Mouse (Mus musculus): ENCODE measurements around the gene Il2ra. TPM values are rescaled to one million over a fixed set of nuclear protein-coding genes. Genes with fewer than 3 reads are reported as not detected.

Gene Il2ra
- polyA plus RNA-seq, 1 experiment from 2014 or later: not detected

DNA sequence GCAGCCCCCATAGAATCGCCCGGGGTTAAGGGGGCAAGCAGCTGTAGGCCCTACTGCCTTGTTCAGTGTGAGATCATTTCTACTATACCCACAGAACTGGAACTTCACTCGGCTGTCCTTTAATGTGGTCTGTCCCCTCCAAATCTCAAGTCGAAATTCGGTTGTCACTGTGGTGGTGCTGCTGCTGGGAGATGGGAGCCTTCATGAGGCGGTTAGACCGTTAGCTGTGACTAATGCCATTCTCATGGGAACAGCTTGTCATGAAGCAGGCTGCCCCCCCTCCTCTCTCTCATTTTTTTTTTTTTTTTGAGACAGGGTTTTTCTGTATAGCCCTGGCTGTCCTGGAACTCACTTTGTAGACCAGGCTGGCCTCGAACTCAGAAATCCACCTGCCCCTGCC, 19.4 kb upstream of the Il2ra start:
- Histone ChIP-seq H3K4me1 (replicated peaks) (no peaks in the 10 kb centered on the region), H3K27ac (no peak overlapping the region), H3K4me3 (replicated peaks) (no peak overlapping the region), H3K4me2 (no peak overlapping the region), H3K27me3 (no peaks in the 10 kb centered on the region), H3K9me3 (no peaks in the 10 kb centered on the region), H3K36me3 (no peaks in the 10 kb centered on the region), H3K9ac (replicated peaks) (no peak overlapping the region)
- no peak for ATAC-seq (ENCODE audit: insufficient number of reproducible peaks, insufficient read depth, low FRiP score, low TSS enrichment, low read depth)
- 86% methylated on average over 8 of the region's 8 CpGs for WGBS

DNA sequence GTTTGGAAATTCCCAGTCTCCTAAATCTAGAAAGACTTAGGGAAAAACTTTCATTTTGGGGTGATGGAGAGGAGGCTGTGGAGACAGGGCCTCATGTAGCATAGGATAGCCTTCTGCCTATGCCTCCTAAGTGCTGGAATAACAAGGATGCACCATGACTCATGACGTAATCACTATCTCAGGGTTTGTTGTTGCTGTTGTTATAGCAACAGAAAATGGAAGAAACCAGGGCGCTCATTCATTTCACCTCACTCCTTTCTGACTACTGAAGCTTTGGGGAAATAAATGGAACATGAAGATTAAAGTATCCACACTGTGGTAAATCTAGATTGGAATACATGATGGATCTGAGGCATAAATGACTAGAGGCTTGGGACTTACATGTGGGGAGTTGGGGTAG, 18.9 kb upstream of the Il2ra start:
- Histone ChIP-seq H3K9ac (replicated peaks) (no peak overlapping the region), H3K4me2 (no peak overlapping the region), H3K27me3 (no peaks in the 10 kb centered on the region), H3K36me3 (no peaks in the 10 kb centered on the region), H3K4me1 (replicated peaks) (no peaks in the 10 kb centered on the region), H3K4me3 (replicated peaks) (no peak overlapping the region), H3K27ac (no peak overlapping the region), H3K9me3 (no peaks in the 10 kb centered on the region)
- no peak for ATAC-seq (ENCODE audit: insufficient number of reproducible peaks, insufficient read depth, low FRiP score, low TSS enrichment, low read depth)
- 92% methylated on average over 2 of the region's 2 CpGs for WGBS

DNA sequence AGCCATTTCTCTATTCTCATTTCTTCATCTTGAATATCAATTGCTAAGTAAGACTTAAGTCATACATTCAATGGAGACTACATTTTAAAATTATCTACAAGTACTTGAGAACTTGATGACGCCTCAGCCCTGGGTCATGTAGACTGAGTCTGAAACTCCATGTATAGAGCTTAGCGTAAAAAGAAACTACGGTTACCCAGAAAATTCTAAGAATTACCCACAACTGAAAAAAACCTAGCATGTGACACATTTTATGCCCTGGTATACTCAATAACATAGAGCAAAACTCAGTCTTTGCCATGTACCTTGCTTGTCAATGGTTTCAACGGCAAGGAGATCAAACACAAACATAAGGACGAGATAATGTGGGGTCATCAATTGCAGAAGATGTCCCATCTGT, 16.7 kb upstream of the Il2ra start, which contains the start of gene Gm17490:
Gene Gm17490 (minus strand): TSS at position 375 of the 400 bp plus-strand sequence.
- no peaks in the 10 kb centered on the region for H3K27me3 ChIP-seq
- no peaks in the 10 kb centered on the region for H3K4me1 ChIP-seq (replicated peaks)
- H3K4me3 ChIP-seq (replicated peaks): no peak within 1 kb of the TSS
- H3K9me3 ChIP-seq: no peaks in the 10 kb centered on the region
- no peak within 1 kb of the TSS for H3K27ac ChIP-seq
- no peaks in the 10 kb centered on the region for H3K36me3 ChIP-seq
- H3K4me2 ChIP-seq: no peak within 1 kb of the TSS
- 90% methylated on average over 5 of the region's 5 CpGs for WGBS
- no peak within 1 kb of the TSS for H3K9ac ChIP-seq (replicated peaks)
- no peak for ATAC-seq (ENCODE audit: insufficient number of reproducible peaks, insufficient read depth, low FRiP score, low TSS enrichment, low read depth)

DNA sequence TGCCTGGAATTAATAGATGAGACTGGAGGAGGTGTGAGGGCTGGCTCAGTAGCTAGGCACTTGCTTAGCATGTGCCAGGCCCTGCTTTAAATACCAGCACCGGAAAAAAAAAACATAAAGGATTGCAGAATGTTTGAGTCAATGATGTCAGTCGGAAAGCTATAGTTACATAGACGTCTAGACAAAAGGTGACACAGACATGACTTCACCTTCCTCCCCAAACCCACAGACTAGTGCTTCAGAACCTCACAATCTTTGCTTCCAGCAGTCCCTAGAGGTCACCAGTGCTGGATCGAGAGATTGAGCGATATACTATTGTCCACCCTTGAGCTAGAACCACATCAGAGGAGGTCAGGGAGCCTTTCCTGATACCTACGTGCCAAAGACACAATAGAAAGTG, 7.6 kb upstream of the Il2ra start:
- Histone ChIP-seq H3K4me3 (replicated peaks) (no peak overlapping the region), H3K9me3 (no peaks in the 10 kb centered on the region), H3K27ac (no peak overlapping the region), H3K9ac (replicated peaks) (no peak overlapping the region), H3K4me1 (replicated peaks) (no peaks in the 10 kb centered on the region), H3K27me3 (no peaks in the 10 kb centered on the region), H3K36me3 (no peaks in the 10 kb centered on the region), H3K4me2 (no peak overlapping the region)
- 89% methylated on average over 6 of the region's 6 CpGs for whole genome bisulfite sequencing
- no peak for ATAC-seq (ENCODE audit: insufficient number of reproducible peaks, insufficient read depth, low FRiP score, low TSS enrichment, low read depth)

DNA sequence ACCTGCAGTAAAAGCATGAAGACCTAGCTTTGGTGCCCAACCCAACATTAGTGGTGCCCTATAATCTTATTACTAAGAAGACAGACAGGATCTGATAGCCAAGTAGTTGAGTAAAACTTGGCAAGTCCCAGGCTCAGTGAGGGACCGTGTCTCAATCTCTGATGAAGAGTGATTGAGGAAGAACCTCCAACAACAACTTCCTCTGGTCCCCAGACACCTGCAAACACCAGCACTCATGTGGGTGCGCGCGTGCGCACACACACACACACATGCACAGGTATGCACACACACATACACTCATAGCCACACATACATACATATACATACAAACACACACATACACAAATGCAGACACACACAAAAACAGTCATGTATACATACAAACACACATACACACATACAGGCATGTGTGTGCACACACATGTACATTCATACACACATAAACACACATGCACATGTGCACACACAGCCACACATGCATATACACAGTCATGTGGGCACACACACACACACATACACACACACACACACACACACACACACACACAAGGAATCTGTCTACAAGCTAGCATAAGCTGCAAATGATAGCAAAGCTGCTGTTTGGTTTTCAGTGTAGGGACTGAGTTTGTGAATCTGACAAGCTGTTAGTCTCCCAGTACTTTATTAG, 7.0 kb upstream of the Il2ra start:
- 94% methylated on average over 5 of the region's 5 CpGs for WGBS
- no peaks in the 10 kb centered on the region for H3K4me1 ChIP-seq (replicated peaks)

DNA sequence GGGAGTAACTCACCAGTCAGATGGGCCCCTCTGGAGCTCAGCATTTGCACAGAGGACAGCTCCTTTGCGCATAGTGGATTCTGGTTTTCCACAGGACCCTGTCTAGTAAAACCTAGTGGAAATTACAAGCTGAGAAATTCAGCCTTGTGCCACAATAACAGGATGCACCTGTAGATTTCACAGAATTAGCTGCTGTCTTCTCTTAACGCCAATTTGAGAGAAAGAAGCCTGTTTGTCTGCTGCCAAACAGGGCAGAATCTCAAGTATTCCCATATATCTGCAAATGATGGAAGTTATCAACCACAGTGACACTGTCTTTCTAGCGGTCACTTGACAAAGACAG, 6.5 kb upstream of the Il2ra start:
- no peaks in the 10 kb centered on the region for H3K27me3 ChIP-seq
- 72% methylated on average over 3 of the region's 3 CpGs for WGBS
- no peak overlapping the region for H3K4me3 ChIP-seq (replicated peaks)
- no peaks in the 10 kb centered on the region for H3K36me3 ChIP-seq
- H3K27ac ChIP-seq: no peak overlapping the region
- H3K4me2 ChIP-seq: no peak overlapping the region
- H3K9ac ChIP-seq (replicated peaks): no peak overlapping the region
- H3K4me1 ChIP-seq (replicated peaks): no peaks in the 10 kb centered on the region
- ATAC-seq (ENCODE audit: insufficient number of reproducible peaks, insufficient read depth, low FRiP score, low TSS enrichment, low read depth): no peak
- H3K9me3 ChIP-seq: no peaks in the 10 kb centered on the region

More for the DNA sequence above, 7.0 kb upstream of the Il2ra start:
- Histone ChIP-seq H3K36me3 (no peaks in the 10 kb centered on the region), H3K9me3 (no peaks in the 10 kb centered on the region), H3K27ac (no peak overlapping the region), H3K27me3 (no peaks in the 10 kb centered on the region), H3K4me2 (no peak overlapping the region), H3K9ac (replicated peaks) (no peak overlapping the region), H3K4me3 (replicated peaks) (no peak overlapping the region)
- no peak for ATAC-seq (ENCODE audit: insufficient number of reproducible peaks, insufficient read depth, low FRiP score, low TSS enrichment, low read depth)

DNA sequence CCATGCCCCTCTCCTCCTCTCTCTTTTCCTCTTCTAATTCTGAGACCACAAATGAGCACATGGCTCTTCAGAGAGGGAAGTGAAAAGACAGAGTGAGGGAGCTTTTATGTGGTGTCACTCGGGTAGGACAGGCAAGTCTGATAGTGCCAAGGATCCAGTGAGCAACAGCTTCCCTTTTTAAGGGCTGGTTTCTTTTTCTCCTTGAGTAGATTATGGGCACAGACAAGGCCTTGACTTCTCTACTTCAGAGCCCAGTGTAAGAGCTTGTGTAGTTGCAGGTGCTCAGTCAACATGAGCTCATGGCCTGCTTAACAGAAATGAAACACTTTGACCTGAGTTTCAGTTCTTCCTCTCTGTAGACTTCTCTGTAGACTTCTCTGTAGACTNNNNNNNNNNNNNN, 5.5 kb upstream of the Il2ra start:
- Histone ChIP-seq H3K36me3 (no peaks in the 10 kb centered on the region), H3K9ac (replicated peaks) (no peak overlapping the region), H3K4me2 (no peak overlapping the region), H3K27me3 (no peaks in the 10 kb centered on the region), H3K27ac (no peak overlapping the region), H3K4me1 (replicated peaks) (no peaks in the 10 kb centered on the region), H3K4me3 (replicated peaks) (no peak overlapping the region), H3K9me3 (no peaks in the 10 kb centered on the region)
- WGBS: 71% methylated on average over 1 of the region's 1 CpGs
- no peak for ATAC-seq (ENCODE audit: insufficient number of reproducible peaks, insufficient read depth, low FRiP score, low TSS enrichment, low read depth)

DNA sequence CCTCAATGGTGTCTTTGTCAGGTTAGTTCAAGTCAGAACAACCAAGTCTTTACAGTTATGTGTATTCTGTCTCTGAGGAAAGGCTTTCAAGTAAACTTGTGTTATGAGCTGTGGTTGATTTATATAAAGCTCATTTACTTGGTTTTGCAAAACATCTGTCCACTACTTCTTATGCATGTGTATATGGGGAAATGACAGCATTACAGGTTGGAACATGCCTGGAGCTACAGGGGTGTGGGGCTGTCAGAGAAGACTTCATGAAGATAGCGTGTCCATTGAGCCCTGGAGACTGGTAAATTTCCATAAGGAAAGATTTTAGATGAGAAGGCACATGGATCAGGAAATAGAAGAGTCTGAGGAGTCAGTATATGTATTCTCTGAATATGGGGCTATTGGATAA, 1.4 kb downstream of the Il2ra start:
- Histone ChIP-seq H3K4me3 (replicated peaks) (no peak overlapping the region), H3K27me3 (no peaks in the 10 kb centered on the region), H3K36me3 (no peaks in the 10 kb centered on the region), H3K9me3 (no peaks in the 10 kb centered on the region), H3K27ac (no peak overlapping the region), H3K4me1 (replicated peaks) (no peaks in the 10 kb centered on the region), H3K4me2 (no peak overlapping the region), H3K9ac (replicated peaks) (no peak overlapping the region)
- 84% methylated on average over 1 of the region's 1 CpGs for WGBS
- ATAC-seq (ENCODE audit: insufficient number of reproducible peaks, insufficient read depth, low FRiP score, low TSS enrichment, low read depth): no peak

DNA sequence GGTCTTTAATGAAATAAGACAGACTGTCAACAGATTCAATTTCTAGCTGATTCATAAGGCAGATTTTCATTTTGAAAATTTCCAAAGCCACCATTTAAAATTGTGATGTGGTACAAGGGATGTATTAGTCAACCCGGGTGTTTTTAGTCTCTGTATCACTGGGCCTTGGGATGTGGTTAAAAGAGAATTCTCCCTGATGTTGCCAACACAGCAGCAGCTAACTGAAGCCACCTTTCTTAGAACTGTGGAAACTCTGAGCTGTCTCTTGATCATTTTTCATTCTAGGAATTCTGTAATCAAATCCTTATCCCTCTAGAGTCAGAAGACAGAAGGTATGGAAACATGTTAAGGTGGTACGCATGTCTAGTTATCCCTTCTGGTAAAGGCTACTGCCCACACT, 2.7 kb downstream of the Il2ra start:
- Histone ChIP-seq H3K27ac (no peak overlapping the region), H3K9ac (replicated peaks) (no peak overlapping the region), H3K4me2 (no peak overlapping the region), H3K4me1 (replicated peaks) (no peaks in the 10 kb centered on the region), H3K4me3 (replicated peaks) (no peak overlapping the region), H3K27me3 (no peaks in the 10 kb centered on the region), H3K9me3 (no peaks in the 10 kb centered on the region), H3K36me3 (no peaks in the 10 kb centered on the region)
- 83% methylated on average over 2 of the region's 2 CpGs for WGBS
- ATAC-seq (ENCODE audit: insufficient number of reproducible peaks, insufficient read depth, low FRiP score, low TSS enrichment, low read depth): no peak

DNA sequence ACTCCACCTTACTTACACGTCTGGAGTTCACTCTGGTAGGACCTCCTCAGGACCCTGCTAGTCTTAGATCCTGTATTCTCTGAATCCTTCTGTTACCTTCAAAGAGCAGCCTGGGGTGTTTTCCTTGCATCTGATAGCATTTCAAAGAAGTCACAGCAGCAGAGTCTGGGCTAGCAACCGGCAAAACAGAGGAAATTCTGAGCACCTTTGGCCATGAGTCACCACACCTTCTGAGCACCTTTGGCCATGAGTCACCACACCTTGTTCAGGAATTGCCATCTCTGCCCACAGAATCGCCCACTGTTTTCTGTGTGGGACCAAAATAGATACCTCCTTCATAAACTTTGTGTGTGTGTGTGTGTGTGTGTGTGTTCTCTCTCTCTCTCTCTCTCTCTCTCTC, 8.9 kb downstream of the Il2ra start:
- no peaks in the 10 kb centered on the region for H3K9me3 ChIP-seq
- ATAC-seq (ENCODE audit: insufficient number of reproducible peaks, insufficient read depth, low FRiP score, low TSS enrichment, low read depth): no peak
- no peak overlapping the region for H3K9ac ChIP-seq (replicated peaks)
- no peaks in the 10 kb centered on the region for H3K4me1 ChIP-seq (replicated peaks)
- H3K27ac ChIP-seq: no peak overlapping the region
- no peaks in the 10 kb centered on the region for H3K36me3 ChIP-seq
- no peaks in the 10 kb centered on the region for H3K27me3 ChIP-seq
- no peak overlapping the region for H3K4me2 ChIP-seq
- WGBS: 54% methylated on average over 3 of the region's 3 CpGs
- H3K4me3 ChIP-seq (replicated peaks): no peak overlapping the region

DNA sequence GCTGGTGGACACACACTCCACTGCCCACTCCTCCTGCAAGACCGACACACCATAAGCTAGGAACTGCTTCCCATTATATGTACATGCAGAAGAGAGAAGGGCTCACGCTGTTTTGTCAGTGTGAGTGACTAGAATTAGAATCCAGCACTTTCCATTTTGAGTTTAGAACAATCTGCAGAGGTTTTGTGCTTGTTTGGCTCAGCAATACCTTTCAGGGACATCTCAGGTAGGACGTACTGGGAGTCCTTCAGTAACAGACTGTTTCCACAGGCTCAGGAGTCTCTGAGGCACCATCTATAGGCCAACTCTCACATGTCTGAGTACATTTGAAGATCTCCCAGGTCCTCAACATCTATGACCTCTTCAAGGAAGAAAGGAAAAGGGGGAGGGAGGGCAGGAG, 9.6 kb downstream of the Il2ra start:
- no peak for ATAC-seq (ENCODE audit: insufficient number of reproducible peaks, insufficient read depth, low FRiP score, low TSS enrichment, low read depth)
- Histone ChIP-seq H3K4me3 (replicated peaks) (no peak overlapping the region), H3K9me3 (no peaks in the 10 kb centered on the region), H3K27ac (no peak overlapping the region), H3K4me1 (replicated peaks) (no peaks in the 10 kb centered on the region), H3K9ac (replicated peaks) (no peak overlapping the region), H3K4me2 (no peak overlapping the region), H3K27me3 (no peaks in the 10 kb centered on the region), H3K36me3 (no peaks in the 10 kb centered on the region)
- 91% methylated on average over 3 of the region's 3 CpGs for WGBS

DNA sequence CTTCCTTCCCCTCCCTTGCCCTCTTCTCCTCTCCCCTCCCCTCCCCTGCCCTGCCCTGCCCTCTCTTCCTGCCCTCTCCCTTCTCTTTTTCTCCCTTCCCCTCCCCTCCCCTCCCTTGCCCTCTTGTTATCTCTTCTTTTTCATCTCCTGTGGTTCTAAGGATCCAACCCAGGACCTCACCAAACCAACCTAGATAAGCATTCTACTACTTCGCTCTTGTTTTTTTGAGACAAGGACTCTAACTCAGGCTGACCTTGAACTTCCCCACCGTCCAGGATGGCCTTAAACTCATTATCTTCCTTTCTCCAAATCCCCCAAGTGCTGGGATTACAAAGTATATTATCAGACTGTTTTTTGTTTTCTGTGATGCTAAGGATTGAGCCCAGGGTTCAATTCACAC, 10.2 kb downstream of the Il2ra start:
- 74% methylated on average over 2 of the region's 2 CpGs for WGBS
- ATAC-seq (ENCODE audit: insufficient number of reproducible peaks, insufficient read depth, low FRiP score, low TSS enrichment, low read depth): no peak
- H3K27ac ChIP-seq: no peak overlapping the region
- H3K4me1 ChIP-seq (replicated peaks): no peaks in the 10 kb centered on the region
- no peaks in the 10 kb centered on the region for H3K27me3 ChIP-seq
- H3K4me3 ChIP-seq (replicated peaks): no peak overlapping the region
- no peak overlapping the region for H3K9ac ChIP-seq (replicated peaks)
- no peaks in the 10 kb centered on the region for H3K9me3 ChIP-seq
- no peak overlapping the region for H3K4me2 ChIP-seq
- no peaks in the 10 kb centered on the region for H3K36me3 ChIP-seq

All from limb, embryonic 12.5 days (tissue).